Mouse (Mus musculus): Measurements from ENCODE around the gene Kdr. TPM values are rescaled to one million over a fixed set of nuclear protein-coding genes. Genes with fewer than 3 reads are reported as not detected.

Gene Kdr
- polyA plus RNA-seq, 1 experiment from 2014 or later: 28.9 TPM

GRCm38 (mm10) chr5:76006403-76006802 lies 28.1 kb upstream of the Kdr start:
- DNase-seq (ENCODE audit: low spot score) (no peak), ATAC-seq (replicated peaks; ENCODE audit: low FRiP score) (no peak)
- Histone ChIP-seq H3K9me3 (ENCODE audit: control insufficient read depth, low read length) (no peaks in the 10 kb centered on the region), H3K4me3 (ENCODE audit: low read depth, low read length) (no peak overlapping the region), H3K4me1 (replicated peaks; ENCODE audit: control insufficient read depth, insufficient read depth, low read length) (no peaks in the 10 kb centered on the region), H3K27ac (ENCODE audit: low read depth, low read length) (no peak overlapping the region), H3K36me3 (ENCODE audit: control insufficient read depth, insufficient read depth, low read length) (no peaks in the 10 kb centered on the region), H3K9ac (ENCODE audit: low read length) (no peak overlapping the region), H3K27me3 (ENCODE audit: control insufficient read depth, insufficient read depth, low read length) (no peaks in the 10 kb centered on the region), H3K4me2 (ENCODE audit: low read depth, low read length, severe bottlenecking) (no peak overlapping the region)
- WGBS: 79% methylated on average over 7 of the region's 7 CpGs

GRCm38 (mm10) chr5:75990212-75990611 lies 12.0 kb upstream of the Kdr start:
- 87% methylated on average over 8 of the region's 8 CpGs for WGBS
- H3K4me3 ChIP-seq (ENCODE audit: low read depth, low read length): no peak overlapping the region
- no peak overlapping the region for H3K27ac ChIP-seq (ENCODE audit: low read depth, low read length)
- H3K4me1 ChIP-seq (replicated peaks; ENCODE audit: control insufficient read depth, insufficient read depth, low read length): no peaks in the 10 kb centered on the region
- no peaks in the 10 kb centered on the region for H3K36me3 ChIP-seq (ENCODE audit: control insufficient read depth, insufficient read depth, low read length)
- ATAC-seq (replicated peaks; ENCODE audit: low FRiP score) (no peak), DNase-seq (ENCODE audit: low spot score) (no peak)
- H3K9ac ChIP-seq (ENCODE audit: low read length): no peak overlapping the region
- H3K27me3 ChIP-seq (ENCODE audit: control insufficient read depth, insufficient read depth, low read length): no peaks in the 10 kb centered on the region
- no peak overlapping the region for H3K4me2 ChIP-seq (ENCODE audit: low read depth, low read length, severe bottlenecking)
- no peaks in the 10 kb centered on the region for H3K9me3 ChIP-seq (ENCODE audit: control insufficient read depth, low read length)

GRCm38 (mm10) chr5:75987530-75987929 lies 9.3 kb upstream of the Kdr start:
- H3K9me3 ChIP-seq (ENCODE audit: control insufficient read depth, low read length): no peaks in the 10 kb centered on the region
- WGBS: 88% methylated on average over 8 of the region's 8 CpGs
- H3K4me1 ChIP-seq (replicated peaks; ENCODE audit: control insufficient read depth, insufficient read depth, low read length): no peaks in the 10 kb centered on the region
- no peaks in the 10 kb centered on the region for H3K36me3 ChIP-seq (ENCODE audit: control insufficient read depth, insufficient read depth, low read length)
- H3K9ac ChIP-seq (ENCODE audit: low read length): no peak overlapping the region
- DNase-seq (ENCODE audit: low spot score): no peak
- no peak overlapping the region for H3K27ac ChIP-seq (ENCODE audit: low read depth, low read length)
- H3K4me3 ChIP-seq (ENCODE audit: low read depth, low read length): no peak overlapping the region
- H3K27me3 ChIP-seq (ENCODE audit: control insufficient read depth, insufficient read depth, low read length): no peaks in the 10 kb centered on the region
- no peak overlapping the region for H3K4me2 ChIP-seq (ENCODE audit: low read depth, low read length, severe bottlenecking)
- ATAC-seq (replicated peaks; ENCODE audit: low FRiP score): no peak

- Histone ChIP-seq H3K9ac (ENCODE audit: low read length) (no peak overlapping the region), H3K4me1 (replicated peaks; ENCODE audit: control insufficient read depth, insufficient read depth, low read length) (peaks cover 10% of the 10 kb centered on the region; the same call in 1 of the 2 replicates), H3K4me3 (ENCODE audit: low read depth, low read length) (no peak overlapping the region), H3K9me3 (ENCODE audit: control insufficient read depth, low read length) (no peaks in the 10 kb centered on the region), H3K4me2 (ENCODE audit: low read depth, low read length, severe bottlenecking) (no peak overlapping the region), H3K36me3 (ENCODE audit: control insufficient read depth, insufficient read depth, low read length) (no peaks in the 10 kb centered on the region), H3K27me3 (ENCODE audit: control insufficient read depth, insufficient read depth, low read length) (peaks cover 41% of the 10 kb centered on the region), H3K27ac (ENCODE audit: low read depth, low read length) (no peak overlapping the region)
- no peak for ATAC-seq (replicated peaks; ENCODE audit: low FRiP score)
- no peak for DNase-seq (ENCODE audit: low spot score)
- 68% methylated on average over 23 of the region's 23 CpGs for WGBS
Observed at GRCm38 (mm10) chr5:75980521-75981311, 2.5 kb upstream of the Kdr start.

- WGBS: 5% methylated on average over 8 of the region's 8 CpGs
- DNase-seq (ENCODE audit: low spot score) (no peak), ATAC-seq (replicated peaks; ENCODE audit: low FRiP score) (no peak)
- Histone ChIP-seq H3K27ac (ENCODE audit: low read depth, low read length) (no peak overlapping the region), H3K27me3 (ENCODE audit: control insufficient read depth, insufficient read depth, low read length) (peaks cover 45% of the 10 kb centered on the region), H3K4me2 (ENCODE audit: low read depth, low read length, severe bottlenecking) (peak overlapping the region; percentile 97), H3K9me3 (ENCODE audit: control insufficient read depth, low read length) (no peaks in the 10 kb centered on the region), H3K4me1 (replicated peaks; ENCODE audit: control insufficient read depth, insufficient read depth, low read length) (peaks cover 10% of the 10 kb centered on the region; the same call in 1 of the 2 replicates), H3K4me3 (ENCODE audit: low read depth, low read length) (peak overlapping the region; percentile 53), H3K36me3 (ENCODE audit: control insufficient read depth, insufficient read depth, low read length) (no peaks in the 10 kb centered on the region), H3K9ac (ENCODE audit: low read length) (no peak overlapping the region; the same call in 1 of the 2 replicates)
Observed at GRCm38 (mm10) chr5:75979108-75979507, 850 bp upstream of the Kdr start.

- H3K9me3 ChIP-seq (ENCODE audit: control insufficient read depth, low read length): no peaks in the 10 kb centered on the region
- ATAC-seq (replicated peaks; ENCODE audit: low FRiP score): peak; percentile 62
- H3K27ac ChIP-seq (ENCODE audit: low read depth, low read length): no peak overlapping the region
- 1% methylated on average over 54 of the region's 54 CpGs for WGBS
- peak overlapping the region; percentile 53 for H3K4me3 ChIP-seq (ENCODE audit: low read depth, low read length)
- peak overlapping the region; percentile 63 for H3K9ac ChIP-seq (ENCODE audit: low read length)
- DNase-seq (ENCODE audit: low spot score): peak; percentile 59
- peak overlapping the region; percentile 97 for H3K4me2 ChIP-seq (ENCODE audit: low read depth, low read length, severe bottlenecking)
- no peaks in the 10 kb centered on the region for H3K36me3 ChIP-seq (ENCODE audit: control insufficient read depth, insufficient read depth, low read length)
- peaks cover 10% of the 10 kb centered on the region; the same call in 1 of the 2 replicates for H3K4me1 ChIP-seq (replicated peaks; ENCODE audit: control insufficient read depth, insufficient read depth, low read length)
- peaks cover 45% of the 10 kb centered on the region for H3K27me3 ChIP-seq (ENCODE audit: control insufficient read depth, insufficient read depth, low read length)
Observed at GRCm38 (mm10) chr5:75977441-75978373, 551 bp downstream of the Kdr start.

GRCm38 (mm10) chr5:75976696-75977095 lies 1.6 kb downstream of the Kdr start:
- Histone ChIP-seq H3K4me1 (replicated peaks; ENCODE audit: control insufficient read depth, insufficient read depth, low read length) (peaks cover 10% of the 10 kb centered on the region; the same call in 1 of the 2 replicates), H3K9ac (ENCODE audit: low read length) (no peak overlapping the region), H3K4me2 (ENCODE audit: low read depth, low read length, severe bottlenecking) (no peak overlapping the region), H3K9me3 (ENCODE audit: control insufficient read depth, low read length) (no peaks in the 10 kb centered on the region), H3K27ac (ENCODE audit: low read depth, low read length) (no peak overlapping the region), H3K4me3 (ENCODE audit: low read depth, low read length) (0 out of 2 replicates have a peak overlapping the region, but pooled peaks have one; percentile 6), H3K27me3 (ENCODE audit: control insufficient read depth, insufficient read depth, low read length) (peaks cover 45% of the 10 kb centered on the region), H3K36me3 (ENCODE audit: control insufficient read depth, insufficient read depth, low read length) (no peaks in the 10 kb centered on the region)
- no peak; the same call in 1 of the 2 replicates for ATAC-seq (replicated peaks; ENCODE audit: low FRiP score)
- DNase-seq (ENCODE audit: low spot score): no peak
- 18% methylated on average over 9 of the region's 9 CpGs for whole genome bisulfite sequencing

GRCm38 (mm10) chr5:75975398-75975797 lies 2.9 kb downstream of the Kdr start:
- H3K4me1 ChIP-seq (replicated peaks; ENCODE audit: control insufficient read depth, insufficient read depth, low read length): peaks cover 10% of the 10 kb centered on the region; the same call in 1 of the 2 replicates
- DNase-seq (ENCODE audit: low spot score) (no peak), ATAC-seq (replicated peaks; ENCODE audit: low FRiP score) (no peak)
- WGBS: 55% methylated on average over 5 of the region's 5 CpGs
- H3K27ac ChIP-seq (ENCODE audit: low read depth, low read length): no peak overlapping the region
- no peak overlapping the region for H3K9ac ChIP-seq (ENCODE audit: low read length)
- no peaks in the 10 kb centered on the region for H3K36me3 ChIP-seq (ENCODE audit: control insufficient read depth, insufficient read depth, low read length)
- no peak overlapping the region for H3K4me3 ChIP-seq (ENCODE audit: low read depth, low read length)
- H3K9me3 ChIP-seq (ENCODE audit: control insufficient read depth, low read length): no peaks in the 10 kb centered on the region
- no peak overlapping the region for H3K4me2 ChIP-seq (ENCODE audit: low read depth, low read length, severe bottlenecking)
- peaks cover 38% of the 10 kb centered on the region for H3K27me3 ChIP-seq (ENCODE audit: control insufficient read depth, insufficient read depth, low read length)
